Mouse (Mus musculus): ENCODE data around the gene Adgrg1.

Gene Adgrg1

DNA sequence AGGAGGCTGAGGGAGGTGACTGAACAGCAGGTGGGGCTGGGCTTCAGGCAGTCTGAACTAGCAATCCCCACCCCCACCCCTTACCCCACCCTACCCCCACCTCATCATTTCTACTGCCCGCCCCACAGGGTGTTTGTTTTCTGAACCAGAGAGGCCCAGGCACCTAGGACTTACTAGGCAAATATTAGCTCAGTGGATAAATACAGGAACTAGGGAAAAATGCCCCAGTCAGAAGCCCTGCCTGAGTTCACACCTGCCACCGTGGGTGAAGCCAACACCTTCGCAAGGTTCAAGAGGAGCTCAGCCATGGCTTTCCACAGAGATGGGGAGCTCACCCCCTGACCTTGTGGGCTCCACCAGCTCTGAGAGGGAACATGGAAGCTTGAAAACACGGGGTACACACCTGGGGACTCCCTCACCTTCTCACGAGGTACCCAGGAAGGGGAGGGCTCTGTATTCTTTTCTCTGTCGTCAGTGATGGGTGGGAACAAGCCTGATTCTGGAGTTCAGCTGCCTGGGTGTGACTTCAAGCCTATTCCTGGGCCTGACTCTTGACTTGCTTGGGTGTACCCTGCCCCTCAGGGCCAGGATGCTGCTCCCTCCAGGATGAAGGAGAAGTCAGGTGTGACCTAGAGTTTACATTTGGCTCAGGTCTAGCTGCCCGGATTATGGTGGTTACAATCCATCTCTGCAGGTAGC is at the start of gene Adgrg1:
Gene Adgrg1, plus strand, starts transcription at position 285 of the 699 bp plus-strand sequence.
- no peak for DNase-seq

DNA sequence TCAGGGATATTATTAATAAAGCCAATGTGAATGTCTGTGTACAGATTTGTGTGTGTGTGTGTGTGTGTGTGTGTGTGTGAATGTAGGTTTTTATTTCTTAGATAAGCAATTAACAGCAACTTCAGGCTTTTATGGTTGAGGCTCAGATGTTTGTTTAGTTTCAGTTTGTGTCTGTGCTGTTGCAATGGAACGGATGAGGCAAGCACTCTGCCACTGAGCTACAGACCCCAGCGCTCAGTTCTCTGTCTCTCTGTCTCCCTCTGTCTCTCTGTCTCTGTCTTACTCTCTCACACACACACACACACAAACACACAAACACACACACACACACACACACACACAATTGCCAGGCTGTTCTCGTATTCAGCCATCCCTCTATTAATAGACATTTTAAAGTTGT is 46.3 kb upstream of the Adgrg1 start:
- no peak for DNase-seq

DNA sequence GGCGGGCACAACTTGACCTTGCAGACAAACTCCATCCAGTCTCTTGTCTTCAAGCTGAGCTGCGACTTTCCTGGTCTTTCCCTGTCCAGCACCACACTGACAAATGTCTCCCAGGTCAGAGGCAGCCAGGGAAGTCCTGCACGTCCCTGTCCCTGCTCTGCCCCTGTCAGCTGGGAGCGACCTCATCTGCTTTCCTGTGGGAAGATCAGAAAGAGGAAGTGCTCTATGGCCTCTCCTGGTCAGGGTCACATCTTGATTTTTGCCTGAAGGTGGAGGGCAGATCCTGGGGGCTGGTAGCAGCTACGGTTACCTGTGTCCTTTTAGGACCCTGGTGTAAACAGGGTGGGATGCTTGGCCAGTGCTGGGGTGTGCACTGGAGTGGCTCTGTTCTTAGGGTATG is 40.6 kb upstream of the Adgrg1 start:
- no peak for DNase-seq

DNA sequence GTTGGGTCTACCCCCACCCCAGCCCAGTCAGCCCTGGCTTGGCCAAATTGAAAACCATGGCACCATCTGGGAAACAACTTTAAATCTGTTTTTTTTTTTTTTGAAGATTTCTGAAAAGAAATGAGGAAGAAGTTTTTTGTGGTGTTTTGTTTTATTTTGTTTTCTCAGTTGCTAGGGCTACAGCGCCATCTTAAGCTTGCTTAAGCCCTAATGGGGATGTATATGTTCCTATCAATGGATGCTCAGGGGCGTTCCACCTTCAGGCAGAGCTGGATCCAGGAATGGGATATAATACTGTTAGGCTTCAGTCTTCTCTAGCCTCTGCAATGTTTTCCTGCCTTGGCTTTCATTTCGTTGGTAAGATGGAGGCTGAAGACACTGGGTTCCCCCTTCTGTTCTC is 39.4 kb upstream of the Adgrg1 start:
- no peak for DNase-seq

DNA sequence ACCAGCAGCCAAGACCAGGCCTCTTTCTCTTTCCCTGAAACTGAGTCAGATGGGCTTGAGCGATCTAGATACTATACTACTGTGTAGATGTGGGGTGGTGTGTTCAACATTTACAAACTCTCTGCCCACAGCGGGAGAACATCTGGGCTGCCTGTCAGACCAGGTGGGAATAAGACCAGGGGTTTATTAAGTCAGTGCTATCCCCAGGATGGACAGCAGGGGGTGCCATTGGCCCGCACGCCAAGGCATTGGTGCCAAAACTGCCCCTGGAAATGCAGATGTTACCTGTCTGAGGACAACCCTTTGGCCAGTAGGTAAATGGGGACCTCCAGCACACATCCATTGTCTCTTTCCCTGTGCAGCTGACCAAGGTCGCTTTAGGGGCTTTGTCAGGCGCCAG is 32.0 kb upstream of the Adgrg1 start:
- DNase-seq: peak in 1 of 2 experiments; percentile 43

DNA sequence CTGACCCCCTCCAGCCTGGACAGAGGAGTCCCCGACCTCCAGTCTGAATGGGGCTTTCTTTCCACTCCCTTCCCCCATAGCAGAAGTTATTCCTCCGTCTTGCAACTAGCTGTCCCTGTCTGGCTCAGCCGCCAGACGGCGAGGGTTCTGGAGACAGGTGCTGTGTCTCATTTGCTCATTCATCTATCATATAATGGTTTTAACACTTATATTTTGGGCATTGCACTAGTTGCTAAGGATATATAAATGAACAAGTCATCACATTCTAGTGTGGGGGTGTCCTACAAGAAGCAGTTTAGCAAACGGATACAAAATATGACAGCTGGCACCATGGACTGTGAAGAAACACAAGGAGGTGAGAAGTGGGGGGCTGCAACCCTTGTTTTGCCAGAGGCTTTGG is 29.4 kb upstream of the Adgrg1 start:
- DNase-seq: no peak

DNA sequence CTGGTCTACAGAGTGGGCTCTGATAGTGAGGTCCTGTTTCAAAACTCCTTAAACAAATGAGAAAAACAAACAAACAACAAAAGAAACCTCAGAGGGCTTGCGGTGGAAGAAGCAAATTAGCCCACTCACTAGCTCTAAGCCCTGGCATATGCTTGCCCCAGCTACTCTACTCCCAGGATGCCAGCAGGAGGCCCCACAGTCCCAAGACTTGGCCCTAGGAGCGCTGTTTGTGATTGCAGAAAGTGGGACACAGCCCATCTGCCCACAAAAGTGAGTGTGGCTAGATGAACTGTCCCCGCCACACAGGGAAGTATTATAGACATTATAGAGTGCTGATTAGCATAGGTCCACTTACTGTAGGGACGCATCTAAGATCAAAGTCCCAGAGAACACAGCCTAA is 26.1 kb upstream of the Adgrg1 start:
- DNase-seq: no peak

DNA sequence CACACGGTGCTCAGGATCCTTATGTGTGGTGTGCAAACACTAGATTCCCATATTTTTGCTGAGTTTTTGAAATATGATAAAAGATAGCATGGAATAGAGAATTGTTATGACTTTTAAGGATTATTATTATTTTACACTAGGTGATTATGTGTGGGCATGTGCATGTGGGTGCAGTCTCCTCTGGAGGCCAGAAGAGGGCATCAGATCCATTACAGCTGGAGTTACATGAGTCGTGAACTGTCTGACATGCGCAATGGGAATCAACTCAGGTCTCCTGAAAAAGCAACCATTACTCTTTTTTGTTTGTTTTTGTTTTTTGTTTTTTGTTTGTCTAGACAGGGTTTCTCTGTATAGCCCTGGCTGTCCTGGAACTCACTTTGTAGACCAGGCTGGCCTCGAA is 25.5 kb upstream of the Adgrg1 start:
- no peak for DNase-seq

DNA sequence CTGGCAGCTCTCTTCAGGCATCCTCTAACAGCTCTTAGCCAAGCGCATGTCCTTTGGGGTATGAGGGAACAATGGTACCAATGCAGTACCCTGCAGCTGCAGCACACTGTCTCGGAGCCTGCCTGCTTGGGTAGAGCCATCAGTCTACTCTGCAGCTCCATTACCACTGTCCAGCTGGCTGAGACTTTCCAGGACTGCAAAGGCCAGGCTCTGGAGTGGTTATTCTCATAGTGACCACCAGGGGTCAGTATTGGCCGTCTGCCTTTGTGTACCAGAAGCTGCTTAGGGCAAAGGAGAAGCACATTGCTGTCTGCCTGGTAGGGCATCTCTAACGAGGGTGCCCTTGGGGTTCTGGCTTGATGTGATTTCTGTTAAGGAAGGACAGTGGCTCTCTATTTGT is 24.5 kb upstream of the Adgrg1 start:
- DNase-seq: peak; percentile 71 to 78

DNA sequence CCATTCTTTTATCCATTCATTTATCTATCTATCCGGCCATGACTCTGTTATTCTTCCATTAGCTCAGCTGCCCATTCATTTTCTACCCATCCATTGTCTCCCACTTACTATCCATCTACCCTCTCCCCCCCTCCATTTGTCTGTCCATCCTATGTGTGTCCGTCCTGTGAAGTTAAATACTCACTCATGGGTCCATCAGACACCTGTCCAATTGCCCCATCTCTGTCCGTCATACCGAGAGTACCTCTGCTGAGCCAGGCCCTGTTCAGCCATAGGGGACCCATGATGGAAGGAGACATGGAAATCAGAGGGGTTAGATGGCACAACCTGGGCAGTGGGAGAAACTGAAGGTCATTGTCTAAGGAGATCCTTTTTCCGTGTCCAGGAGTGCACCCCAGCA is 24.1 kb upstream of the Adgrg1 start:
- no peak for DNase-seq

DNA sequence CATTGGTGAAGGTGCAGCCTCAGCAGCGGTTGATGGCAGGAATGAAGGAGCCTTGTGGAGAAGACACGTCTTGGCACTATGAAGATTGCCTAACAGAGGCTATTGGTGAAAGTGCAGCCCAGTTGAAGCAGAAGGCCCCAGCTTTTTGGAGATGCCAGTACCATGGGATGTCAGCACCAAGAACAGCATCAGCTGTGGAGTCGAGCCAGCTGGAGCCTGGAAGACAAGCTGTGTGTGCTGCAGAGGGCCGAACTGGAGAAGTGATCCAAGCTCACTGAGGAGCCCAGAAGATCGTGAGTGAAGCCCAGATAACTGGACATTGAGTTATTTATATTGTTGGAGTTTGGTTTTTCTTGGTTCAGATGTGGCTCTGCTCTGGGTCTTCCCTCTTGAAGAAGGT is 22.5 kb upstream of the Adgrg1 start:
- DNase-seq: no peak

DNA sequence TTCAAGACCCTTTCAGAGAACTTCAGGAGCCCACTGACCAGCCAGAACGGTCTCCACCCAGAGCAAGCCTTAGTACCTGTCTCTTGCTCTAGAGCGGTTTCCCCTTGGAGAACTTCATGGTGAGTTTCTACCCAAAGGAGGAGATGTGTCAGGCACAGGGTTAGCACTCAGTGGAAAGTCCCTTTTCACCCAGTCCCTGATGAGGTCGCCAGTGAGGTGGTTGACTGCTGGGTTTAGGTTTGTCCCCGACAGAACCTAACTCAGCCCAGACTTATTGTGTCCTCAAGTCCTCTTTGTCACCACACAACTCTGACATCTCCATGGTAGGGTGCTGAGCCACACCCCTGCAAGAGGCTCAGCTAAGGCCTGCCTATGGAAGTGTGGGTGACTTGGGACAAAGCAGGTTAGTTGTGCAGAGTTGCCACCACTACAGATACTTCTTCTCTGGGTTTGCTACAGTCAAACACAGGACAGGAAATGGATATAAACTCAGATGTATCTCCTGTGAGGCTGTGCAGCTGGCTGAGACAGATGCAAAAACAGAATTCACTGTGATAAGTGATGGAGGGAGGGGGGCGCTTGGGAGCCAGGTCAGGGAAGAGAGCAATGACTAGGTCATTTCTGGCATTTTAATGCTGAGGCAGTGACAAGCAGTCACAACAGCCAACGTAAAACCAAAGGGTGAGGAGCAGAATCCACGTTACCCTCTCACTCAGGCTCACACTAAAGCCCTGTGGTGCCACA is 20.8 kb upstream of the Adgrg1 start:
- no peak for DNase-seq

DNA sequence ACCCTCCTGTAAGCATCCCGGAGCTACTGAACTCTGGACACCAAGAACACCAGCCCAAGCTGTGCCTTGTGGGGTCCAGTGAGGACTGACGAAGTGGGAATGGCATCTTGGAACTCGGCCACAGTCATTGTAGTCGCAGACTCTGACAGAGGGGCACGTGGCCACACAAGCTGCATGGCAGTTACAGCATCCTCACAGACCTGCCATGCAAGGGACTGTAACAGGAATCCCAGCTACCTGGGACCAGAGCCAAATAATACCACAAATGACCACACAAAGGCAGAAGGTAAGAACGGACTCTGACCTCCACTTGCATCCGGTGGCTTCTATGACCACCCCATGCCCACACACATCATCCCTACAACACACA is 20.2 kb upstream of the Adgrg1 start:
- no peak for DNase-seq

DNA sequence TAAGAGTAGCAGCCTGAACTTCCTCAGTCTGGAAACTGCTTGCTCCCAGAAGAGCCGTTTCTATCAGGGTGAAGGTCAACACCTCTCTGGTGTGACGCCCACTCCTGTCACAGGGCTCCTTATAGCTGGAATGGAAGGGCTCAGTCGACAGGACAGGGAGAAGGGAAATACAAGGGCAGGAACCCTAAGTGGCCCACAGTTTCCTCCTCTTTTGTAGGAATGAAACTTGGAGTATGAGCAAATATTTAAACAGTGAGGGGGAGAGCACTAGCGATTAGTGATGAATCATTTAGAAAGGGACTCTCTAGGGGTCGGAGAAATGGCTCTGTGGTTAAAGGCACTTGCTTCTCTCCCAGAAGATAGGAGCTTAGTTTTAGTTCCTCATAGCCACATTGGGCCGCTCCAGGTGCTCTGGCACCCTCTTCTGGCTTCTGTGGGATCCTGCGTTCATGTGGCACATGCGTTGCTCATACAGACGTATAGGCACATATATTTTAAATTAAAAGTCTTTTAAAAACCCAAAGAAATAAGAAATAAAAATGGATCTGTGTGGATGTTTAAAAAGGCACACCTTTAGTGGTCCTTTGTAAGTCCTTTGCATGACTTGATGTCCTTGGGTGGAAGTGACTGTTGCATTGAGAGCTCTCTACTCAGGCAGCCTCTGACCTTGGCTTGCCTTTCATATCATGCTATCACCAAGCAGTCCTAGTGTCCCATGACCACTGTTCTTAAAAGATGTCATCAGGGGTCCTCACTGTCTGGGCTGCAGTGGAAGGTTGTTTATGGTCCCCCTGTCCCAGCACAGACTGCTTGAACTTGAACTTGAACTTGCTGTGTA is 19.4 kb upstream of the Adgrg1 start:
- DNase-seq: no peak

DNA sequence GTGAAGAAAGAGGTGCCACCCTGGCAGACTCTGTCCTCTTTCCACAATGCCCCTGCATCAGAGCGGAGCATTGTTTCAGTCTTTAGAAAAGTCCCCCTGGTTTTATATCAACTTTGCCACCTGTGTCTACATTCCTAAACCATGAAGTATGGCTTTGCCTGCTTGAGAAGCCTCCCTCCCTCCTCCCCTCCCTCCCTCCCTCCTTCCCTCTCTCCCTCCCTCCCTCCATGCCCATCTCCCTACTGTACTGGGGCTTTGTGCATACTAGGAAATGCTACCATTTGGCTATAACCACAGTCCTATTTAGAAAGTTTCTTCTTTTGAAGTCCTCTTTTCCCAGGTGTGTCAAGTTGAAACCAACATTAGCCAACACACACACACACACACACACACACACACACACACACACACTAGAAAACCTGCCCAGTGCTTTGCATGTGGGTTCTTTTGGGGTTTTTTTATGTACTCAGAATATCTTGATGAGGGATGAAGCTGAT is 18.4 kb upstream of the Adgrg1 start:
- no peak for DNase-seq

DNA sequence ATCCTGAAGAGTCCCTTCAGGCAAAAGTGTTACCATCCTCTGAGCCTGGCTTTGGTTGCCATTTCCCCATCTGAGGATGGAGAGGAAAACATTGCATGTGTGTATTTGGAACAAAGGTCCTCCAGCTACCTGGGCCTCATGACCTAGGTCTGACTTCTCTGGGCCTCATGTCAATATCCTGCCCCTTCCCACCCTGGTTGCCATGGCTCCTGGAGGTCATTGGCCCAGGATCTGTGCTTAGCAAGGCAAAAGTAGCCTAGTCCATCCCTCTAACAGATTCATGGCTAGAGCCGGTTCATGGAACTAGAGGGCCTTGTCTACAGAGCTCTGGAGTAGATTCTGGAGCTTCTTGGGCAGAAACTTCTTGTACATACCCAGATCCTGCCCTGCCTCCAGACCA is 12.3 kb upstream of the Adgrg1 start:
- no peak for DNase-seq

DNA sequence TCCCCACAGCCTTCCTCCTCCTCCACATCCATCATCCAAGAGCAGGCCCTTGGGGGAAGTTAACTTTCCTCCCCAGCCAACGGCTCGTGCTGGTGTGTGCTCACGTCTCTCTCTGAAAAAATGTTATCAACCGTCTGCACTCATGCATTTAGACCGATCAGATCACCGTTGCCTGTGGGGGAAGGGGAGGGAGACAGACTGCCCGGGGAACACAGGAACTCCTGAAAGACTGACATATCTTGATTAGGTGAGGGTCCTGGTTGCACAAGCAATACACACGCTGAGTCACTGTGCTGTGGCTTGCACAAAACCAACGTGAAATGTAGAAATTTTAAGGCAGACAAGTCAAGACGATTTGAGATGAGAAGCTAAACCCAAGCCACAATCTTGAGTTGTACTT is 9.7 kb upstream of the Adgrg1 start:
- DNase-seq: no peak

DNA sequence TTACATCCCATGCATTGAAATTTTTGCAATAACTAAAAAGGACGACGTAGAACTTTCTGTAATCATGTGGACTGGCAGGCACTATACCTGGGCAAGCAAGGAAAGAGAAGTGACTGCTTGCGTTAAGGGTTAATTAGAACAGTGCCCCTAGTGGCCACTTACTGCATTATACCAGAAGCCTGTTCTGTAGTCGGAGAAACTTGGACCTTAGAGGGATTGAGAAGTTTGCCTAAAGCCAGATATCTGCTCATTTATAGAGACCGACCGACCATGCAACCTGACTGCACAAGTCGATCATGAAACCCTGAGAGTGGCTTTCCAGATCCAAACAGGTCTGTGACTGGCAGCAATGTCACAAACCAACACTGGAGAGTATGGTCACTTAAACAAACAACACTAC is 8.0 kb upstream of the Adgrg1 start:
- DNase-seq: peak; percentile 24 to 46

DNA sequence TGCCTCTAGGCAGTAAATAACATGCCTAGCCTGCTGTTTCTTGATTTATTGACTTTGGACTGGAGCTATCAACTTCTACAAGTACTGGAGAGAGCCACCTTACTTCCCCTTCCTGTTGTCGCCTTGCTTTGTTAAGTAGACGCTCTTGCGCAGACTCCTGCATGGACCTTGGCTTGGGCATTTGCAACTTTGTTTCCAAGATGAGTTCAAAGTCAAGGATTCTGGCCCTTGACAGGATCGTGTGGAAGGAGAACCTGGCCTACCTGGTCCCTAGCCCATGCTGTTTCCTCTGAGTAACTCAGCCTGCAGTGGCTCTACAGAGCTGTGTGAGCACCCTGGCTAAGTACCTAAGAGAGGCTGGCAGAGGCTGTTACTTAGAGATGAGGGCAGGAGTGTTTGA is 7.5 kb upstream of the Adgrg1 start:
- DNase-seq: no peak

DNA sequence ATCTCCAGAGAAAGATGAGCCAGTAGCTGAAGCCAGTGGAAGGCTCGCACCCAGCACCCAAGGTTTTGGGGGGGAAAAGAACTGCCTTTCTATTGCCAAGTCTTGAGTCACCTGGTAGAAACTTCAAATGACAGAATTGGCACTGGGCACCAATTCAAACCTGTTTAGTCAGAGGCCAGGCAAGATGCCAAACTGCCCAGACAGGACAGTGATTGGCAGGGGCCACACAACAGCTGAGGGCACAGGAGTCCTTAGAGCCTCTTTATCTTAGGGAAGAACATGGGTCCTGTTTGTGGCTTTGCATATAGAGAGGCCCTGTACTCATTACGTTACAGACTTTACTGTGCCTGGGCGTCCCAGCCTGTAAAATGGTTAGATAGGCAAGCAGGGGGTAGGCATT is 7.0 kb upstream of the Adgrg1 start:
- DNase-seq: no peak

DNA sequence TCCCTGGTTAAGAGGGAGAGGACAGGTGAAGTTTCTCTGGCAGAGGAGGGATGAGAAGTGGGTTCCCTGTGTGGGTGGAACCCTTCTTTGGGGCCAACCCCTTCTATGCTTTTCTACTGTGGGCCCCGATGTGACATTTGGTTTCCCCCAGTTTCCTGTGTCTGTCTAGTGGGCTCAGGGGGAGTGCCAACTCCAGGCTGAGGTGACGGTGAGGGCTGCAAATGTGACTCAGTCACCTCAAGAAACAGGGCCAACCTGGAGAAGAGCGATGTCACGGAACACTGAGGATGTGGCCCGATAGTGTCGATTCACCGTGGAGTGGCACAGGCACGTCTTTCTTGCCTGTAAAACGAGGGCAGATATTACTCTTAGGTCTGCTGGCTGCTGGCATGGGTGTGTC is 1.3 kb upstream of the Adgrg1 start:
- DNase-seq: no peak

DNA sequence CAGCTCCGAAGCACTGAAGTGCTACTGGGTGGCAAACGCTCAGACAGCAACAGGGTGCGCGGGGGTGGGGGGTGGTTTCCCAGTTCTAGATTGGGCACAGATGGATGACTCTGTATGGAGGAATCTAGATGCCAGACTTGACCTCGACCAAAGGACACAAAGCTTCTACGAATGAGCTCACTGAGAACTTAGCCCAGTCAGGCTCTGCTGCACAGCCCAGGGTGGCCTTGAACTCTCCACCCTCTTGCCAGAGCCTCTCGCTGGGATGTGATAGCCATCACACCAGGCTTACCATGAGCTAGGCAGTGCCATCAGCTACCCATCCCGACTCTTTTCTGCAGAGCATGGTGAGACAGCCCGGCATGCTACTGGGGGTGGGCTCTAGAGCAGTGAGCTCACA is 765 bp upstream of the Adgrg1 start:
- no peak for DNase-seq

DNA sequence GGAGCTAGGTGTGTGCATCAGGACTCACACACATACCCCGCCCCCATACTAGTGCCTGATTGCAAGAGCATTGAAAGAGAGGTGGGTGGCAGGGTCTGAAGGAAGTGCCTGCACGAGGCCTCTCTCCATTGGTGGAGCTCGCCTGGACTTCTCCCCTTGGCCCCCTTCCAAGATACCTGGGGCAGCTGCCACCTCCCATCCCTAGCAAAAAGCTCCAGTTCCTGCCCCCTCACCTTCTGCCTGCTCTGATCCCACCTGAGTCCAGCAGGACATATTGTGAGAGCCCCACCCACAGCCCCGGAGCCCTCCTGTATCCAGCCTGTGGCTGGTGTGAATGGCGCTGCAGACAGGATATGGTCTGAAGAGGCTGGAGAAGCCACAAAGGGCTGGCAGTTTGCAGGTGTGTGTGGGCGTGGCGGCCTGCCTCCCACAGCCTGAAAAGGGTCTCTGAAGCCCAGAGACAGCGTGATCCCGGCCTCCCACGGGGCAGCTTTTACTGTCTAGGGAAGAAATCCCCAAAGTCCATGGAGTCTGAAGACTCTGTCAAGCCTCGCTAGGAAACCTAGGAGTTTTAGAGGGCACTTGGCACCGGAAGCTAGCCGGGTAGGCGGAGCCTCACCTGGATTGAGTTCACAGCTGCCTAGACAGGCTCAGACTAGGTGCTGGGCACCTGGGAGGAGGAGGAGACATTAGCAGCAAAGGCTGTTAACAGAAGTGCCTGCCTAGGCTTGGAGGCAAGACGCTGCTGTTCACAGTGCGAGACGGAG is 2.3 kb downstream of the Adgrg1 start:
- no peak for DNase-seq
